Mouse (Mus musculus): Measurements from ENCODE around the gene Gm37240. TPM values are rescaled to one million over a fixed set of nuclear protein-coding genes. Genes with fewer than 3 reads are reported as not detected.

The Gm37240 gene
- polyA plus RNA-seq, 1 experiment from 2014 or later, result 3.3 TPM

DNA sequence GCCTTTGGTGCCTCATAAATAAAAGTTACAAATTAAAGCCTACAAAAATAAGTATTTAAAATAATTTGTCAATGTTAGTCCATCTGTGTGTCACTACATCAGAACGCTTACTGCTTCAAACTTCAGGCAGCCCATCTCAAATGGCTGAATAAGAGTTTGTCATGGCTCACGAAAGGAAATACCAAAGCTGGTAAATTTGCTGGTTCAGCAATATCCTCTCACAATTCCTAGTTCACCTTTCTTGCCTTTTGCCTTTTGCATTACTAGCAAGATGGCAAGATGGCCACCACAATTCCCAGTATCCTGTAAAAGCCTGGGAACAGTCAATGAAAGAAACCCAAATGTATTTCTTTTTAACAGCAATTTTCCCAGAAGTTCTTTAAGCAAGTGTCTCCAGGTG, 718.5 kb downstream of the Gm37240 start:
- Histone ChIP-seq H3K4me1 (replicated peaks; ENCODE audit: control insufficient read depth, insufficient read depth, low read length) (no peaks in the 10 kb centered on the region), H3K9me3 (ENCODE audit: control insufficient read depth) (no peaks in the 10 kb centered on the region), H3K9ac (ENCODE audit: low read depth, low read length) (no peak overlapping the region), H3K27ac (ENCODE audit: low read depth, low read length) (no peak overlapping the region), H3K4me3 (ENCODE audit: low read depth, low read length) (no peak overlapping the region), H3K36me3 (ENCODE audit: control insufficient read depth, insufficient read depth) (no peaks in the 10 kb centered on the region), H3K27me3 (replicated peaks; ENCODE audit: control insufficient read depth, insufficient read depth, low read length) (no peaks in the 10 kb centered on the region), H3K4me2 (replicated peaks; ENCODE audit: low read depth) (no peak overlapping the region)
- WGBS, result 89% methylated on average over 2 of the region's 2 CpGs
- no peak for TF ChIP-seq CTCF (IDR thresholded peaks at IDR 0.05; ENCODE audit: low read depth)
- no peak for ATAC-seq

DNA sequence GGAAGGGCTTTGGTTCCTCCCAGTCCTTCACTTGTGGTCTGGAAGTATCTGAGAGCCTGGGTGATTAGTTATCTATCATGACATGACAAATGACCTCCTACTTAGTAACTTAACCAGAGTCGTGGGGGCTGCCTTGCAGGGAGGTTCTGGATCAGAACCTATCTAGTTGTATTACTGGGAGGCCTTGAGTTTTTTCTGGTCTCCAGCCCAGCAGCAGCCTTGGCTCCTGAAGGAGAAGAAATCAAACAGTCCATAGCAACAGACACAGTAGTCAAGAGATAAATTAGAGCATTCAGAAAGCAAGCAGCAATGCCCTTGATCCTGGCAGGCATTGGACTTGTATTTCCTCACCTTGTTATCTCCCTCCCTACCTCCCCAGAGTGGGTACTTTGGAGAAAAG, 722.4 kb downstream of the Gm37240 start:
- H3K36me3 ChIP-seq (ENCODE audit: control insufficient read depth, insufficient read depth), result no peaks in the 10 kb centered on the region
- WGBS, result 53% methylated on average over 1 of the region's 1 CpGs
- H3K9me3 ChIP-seq (ENCODE audit: control insufficient read depth), result no peaks in the 10 kb centered on the region
- no peaks in the 10 kb centered on the region for H3K4me1 ChIP-seq (replicated peaks; ENCODE audit: control insufficient read depth, insufficient read depth, low read length)
- ATAC-seq, result no peak
- no peak overlapping the region for H3K27ac ChIP-seq (ENCODE audit: low read depth, low read length)
- H3K9ac ChIP-seq (ENCODE audit: low read depth, low read length), result no peak overlapping the region
- no peak overlapping the region for H3K4me2 ChIP-seq (replicated peaks; ENCODE audit: low read depth)
- no peak for TF ChIP-seq CTCF (IDR thresholded peaks at IDR 0.05; ENCODE audit: low read depth)
- H3K4me3 ChIP-seq (ENCODE audit: low read depth, low read length), result no peak overlapping the region
- no peaks in the 10 kb centered on the region for H3K27me3 ChIP-seq (replicated peaks; ENCODE audit: control insufficient read depth, insufficient read depth, low read length)

DNA sequence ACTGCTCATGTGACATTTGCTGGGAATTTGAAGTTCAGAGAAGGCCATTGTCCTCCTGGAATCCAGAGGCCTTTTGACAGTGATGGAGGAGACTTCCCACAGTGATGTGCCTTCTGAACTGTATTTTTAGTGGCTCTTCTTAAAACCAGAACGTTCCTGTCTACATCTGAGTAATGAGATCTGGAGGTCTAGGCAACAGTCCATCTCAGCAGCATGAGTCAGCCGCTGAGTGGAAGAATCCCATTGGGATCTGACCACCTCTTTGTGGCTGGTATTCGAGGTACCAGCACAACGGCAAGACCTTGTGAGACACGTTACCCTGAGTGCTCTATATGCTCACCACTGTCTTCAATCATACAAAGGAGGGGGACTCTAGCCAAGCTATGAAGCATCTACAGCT, 723.9 kb downstream of the Gm37240 start:
- no peak overlapping the region for H3K27ac ChIP-seq (ENCODE audit: low read depth, low read length)
- ATAC-seq, result no peak
- H3K4me2 ChIP-seq (replicated peaks; ENCODE audit: low read depth), result no peak overlapping the region
- no peaks in the 10 kb centered on the region for H3K9me3 ChIP-seq (ENCODE audit: control insufficient read depth)
- no peak overlapping the region for H3K4me3 ChIP-seq (ENCODE audit: low read depth, low read length)
- no peaks in the 10 kb centered on the region for H3K27me3 ChIP-seq (replicated peaks; ENCODE audit: control insufficient read depth, insufficient read depth, low read length)
- no peak for TF ChIP-seq CTCF (IDR thresholded peaks at IDR 0.05; ENCODE audit: low read depth)
- H3K36me3 ChIP-seq (ENCODE audit: control insufficient read depth, insufficient read depth), result no peaks in the 10 kb centered on the region
- H3K9ac ChIP-seq (ENCODE audit: low read depth, low read length), result no peak overlapping the region
- no peaks in the 10 kb centered on the region for H3K4me1 ChIP-seq (replicated peaks; ENCODE audit: control insufficient read depth, insufficient read depth, low read length)
- WGBS, result 88% methylated on average over 5 of the region's 5 CpGs

- Histone ChIP-seq H3K4me2 (replicated peaks; ENCODE audit: low read depth) (no peak overlapping the region), H3K27ac (ENCODE audit: low read depth, low read length) (no peak overlapping the region), H3K36me3 (ENCODE audit: control insufficient read depth, insufficient read depth) (no peaks in the 10 kb centered on the region), H3K9me3 (ENCODE audit: control insufficient read depth) (no peaks in the 10 kb centered on the region), H3K9ac (ENCODE audit: low read depth, low read length) (no peak overlapping the region), H3K4me1 (replicated peaks; ENCODE audit: control insufficient read depth, insufficient read depth, low read length) (no peaks in the 10 kb centered on the region), H3K4me3 (ENCODE audit: low read depth, low read length) (no peak overlapping the region), H3K27me3 (replicated peaks; ENCODE audit: control insufficient read depth, insufficient read depth, low read length) (no peaks in the 10 kb centered on the region)
- 92% methylated on average over 3 of the region's 3 CpGs for WGBS
- no peak for TF ChIP-seq CTCF (IDR thresholded peaks at IDR 0.05; ENCODE audit: low read depth)
- ATAC-seq, result no peak
These were observed 724.9 kb downstream of the Gm37240 start for GRCm38 (mm10) chr3:85162430-85162829.

DNA sequence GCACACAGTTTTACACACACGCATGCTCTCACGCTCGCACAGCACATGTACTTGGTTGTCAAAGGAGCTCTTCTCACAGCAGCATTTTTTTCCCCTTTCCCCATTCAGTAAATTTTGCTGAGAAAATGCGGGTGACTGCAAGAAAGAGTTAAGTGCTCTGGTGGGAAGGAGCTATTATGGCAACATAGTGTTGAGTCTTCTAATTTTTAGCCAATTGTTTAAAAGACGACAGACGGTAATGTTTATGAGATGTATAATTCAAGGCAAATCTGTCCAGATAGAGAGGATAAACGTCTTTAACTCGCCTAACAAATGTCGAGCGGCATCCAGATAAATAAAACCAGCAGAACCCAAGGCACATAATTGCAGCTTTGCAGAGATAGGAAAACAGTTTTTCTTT, 726.5 kb downstream of the Gm37240 start:
- no peak for ATAC-seq
- H3K4me3 ChIP-seq (ENCODE audit: low read depth, low read length), result no peak overlapping the region
- H3K27ac ChIP-seq (ENCODE audit: low read depth, low read length), result no peak overlapping the region
- H3K27me3 ChIP-seq (replicated peaks; ENCODE audit: control insufficient read depth, insufficient read depth, low read length), result no peaks in the 10 kb centered on the region
- TF ChIP-seq CTCF (IDR thresholded peaks at IDR 0.05; ENCODE audit: low read depth), result no peak
- H3K4me2 ChIP-seq (replicated peaks; ENCODE audit: low read depth), result no peak overlapping the region
- no peaks in the 10 kb centered on the region for H3K36me3 ChIP-seq (ENCODE audit: control insufficient read depth, insufficient read depth)
- H3K4me1 ChIP-seq (replicated peaks; ENCODE audit: control insufficient read depth, insufficient read depth, low read length), result no peaks in the 10 kb centered on the region
- WGBS, result 53% methylated on average over 10 of the region's 10 CpGs
- H3K9me3 ChIP-seq (ENCODE audit: control insufficient read depth), result no peaks in the 10 kb centered on the region
- no peak overlapping the region for H3K9ac ChIP-seq (ENCODE audit: low read depth, low read length)

DNA sequence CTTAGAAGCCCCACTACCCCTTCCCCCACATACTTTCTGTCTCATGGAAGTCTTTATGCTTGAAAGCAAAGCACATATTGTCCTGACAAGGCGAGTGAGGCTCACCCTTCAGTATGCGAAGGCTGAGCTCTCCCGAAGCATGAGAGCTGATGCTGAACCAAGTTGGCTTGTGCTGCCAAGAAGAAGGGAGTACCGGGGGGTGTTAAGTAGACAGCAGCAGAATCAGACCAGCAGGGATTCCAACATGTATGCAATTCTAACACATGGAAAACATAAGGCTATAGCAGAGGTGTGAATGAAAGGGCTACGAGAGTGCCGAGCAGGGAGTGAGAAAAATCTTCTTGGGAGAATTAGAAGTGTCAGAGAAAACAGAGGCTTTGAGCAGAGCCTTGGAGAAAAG, 727.7 kb downstream of the Gm37240 start:
- Histone ChIP-seq H3K9ac (ENCODE audit: low read depth, low read length) (no peak overlapping the region), H3K4me3 (ENCODE audit: low read depth, low read length) (no peak overlapping the region), H3K27ac (ENCODE audit: low read depth, low read length) (no peak overlapping the region), H3K4me1 (replicated peaks; ENCODE audit: control insufficient read depth, insufficient read depth, low read length) (no peaks in the 10 kb centered on the region), H3K4me2 (replicated peaks; ENCODE audit: low read depth) (no peak overlapping the region), H3K9me3 (ENCODE audit: control insufficient read depth) (no peaks in the 10 kb centered on the region), H3K27me3 (replicated peaks; ENCODE audit: control insufficient read depth, insufficient read depth, low read length) (no peaks in the 10 kb centered on the region), H3K36me3 (ENCODE audit: control insufficient read depth, insufficient read depth) (no peaks in the 10 kb centered on the region)
- WGBS, result 81% methylated on average over 6 of the region's 6 CpGs
- no peak for ATAC-seq
- no peak for TF ChIP-seq CTCF (IDR thresholded peaks at IDR 0.05; ENCODE audit: low read depth)

DNA sequence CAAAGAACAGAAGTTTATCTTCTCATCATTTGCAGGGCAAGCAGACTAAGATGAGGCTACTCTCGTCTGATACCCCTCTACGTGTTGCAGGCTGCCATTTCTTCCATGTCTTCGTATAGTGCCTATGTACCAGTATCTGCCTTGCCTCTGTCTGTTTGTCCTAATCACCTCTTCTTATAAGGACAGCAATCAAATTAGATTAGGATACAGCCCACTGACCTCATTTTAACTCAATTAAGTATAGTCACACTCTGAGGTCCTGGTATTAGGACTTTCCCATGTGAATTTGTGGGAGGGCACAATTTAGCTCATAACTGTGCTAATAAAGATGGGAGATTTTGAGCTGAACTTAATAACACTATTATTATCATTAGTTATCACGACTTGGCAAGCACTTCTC, 738.5 kb downstream of the Gm37240 start:
- WGBS, result 70% methylated on average over 4 of the region's 4 CpGs
- no peak for TF ChIP-seq CTCF (IDR thresholded peaks at IDR 0.05; ENCODE audit: low read depth)
- no peak for ATAC-seq

More for the DNA sequence above, 738.5 kb downstream of the Gm37240 start:
- Histone ChIP-seq H3K4me1 (replicated peaks; ENCODE audit: control insufficient read depth, insufficient read depth, low read length) (no peaks in the 10 kb centered on the region), H3K36me3 (ENCODE audit: control insufficient read depth, insufficient read depth) (no peaks in the 10 kb centered on the region), H3K27ac (ENCODE audit: low read depth, low read length) (no peak overlapping the region), H3K27me3 (replicated peaks; ENCODE audit: control insufficient read depth, insufficient read depth, low read length) (no peaks in the 10 kb centered on the region), H3K4me2 (replicated peaks; ENCODE audit: low read depth) (no peak overlapping the region), H3K9ac (ENCODE audit: low read depth, low read length) (no peak overlapping the region), H3K4me3 (ENCODE audit: low read depth, low read length) (no peak overlapping the region), H3K9me3 (ENCODE audit: control insufficient read depth) (no peaks in the 10 kb centered on the region)

All from intestine, postnatal 0 days (tissue).